Mouse (Mus musculus) liver, embryonic 16.5 days (tissue): ENCODE results near the gene Nudt7. TPM values are rescaled to one million over a fixed set of nuclear protein-coding genes. Genes with fewer than 3 reads are reported as not detected.
A peak's percentile ranks its signal among the peaks of the same experiment; 100 is the strongest.

Source experiments
- ATAC-seq: fragments of 200-750 bp; cut with Nextera tagmentation; 2 replicates; pipeline ENCODE4 v1.8.0; 2017; ENCODE audit warnings: low read depth, mild to moderate bottlenecking, moderate number of reproducible peaks, moderate library complexity
- H3K27ac ChIP-seq: fragments of 300-500 bp; sonication (generic); 2 replicates; pipeline ENCODE4 v1.5.1; 2014; ENCODE audit warnings: mild to moderate bottlenecking, low read length
- H3K27me3 ChIP-seq: fragments of 300-500 bp; sonication (generic); 2 replicates; pipeline ENCODE4 v1.6.1; 2014; ENCODE audit warnings: low read depth, low read length, mixed read lengths; ENCODE audit not compliant: control insufficient read depth, insufficient read depth
- H3K36me3 ChIP-seq: fragments of 300-500 bp; sonication (generic); 2 replicates; pipeline ENCODE4 v1.6.1; 2014; ENCODE audit warnings: mild to moderate bottlenecking; ENCODE audit not compliant: control insufficient read depth, insufficient read depth
- H3K4me1 ChIP-seq: fragments of 300-500 bp; sonication (generic); 2 replicates; pipeline ENCODE4 v1.6.1; 2014; ENCODE audit warnings: low read depth, low read length, mixed read lengths; ENCODE audit not compliant: control insufficient read depth
- H3K4me2 ChIP-seq: fragments of 300-500 bp; sonication (generic); 2 replicates; pipeline ENCODE4 v1.6.1; 2014; ENCODE audit warnings: low read depth, low read length, mixed read lengths
- H3K4me3 ChIP-seq: fragments of 300-500 bp; sonication (generic); 2 replicates; pipeline ENCODE4 v1.5.1; 2014; ENCODE audit warnings: low read depth, mild to moderate bottlenecking, low read length
- H3K9ac ChIP-seq: fragments of 300-500 bp; sonication (generic); 2 replicates; pipeline ENCODE4 v1.6.1; 2014; ENCODE audit warnings: low read depth, low read length
- H3K9me3 ChIP-seq: fragments of 300-500 bp; sonication (generic); replicated peaks from 2 replicates; pipeline ENCODE4 v1.6.1; 2016; ENCODE audit warnings: low read length; ENCODE audit not compliant: control insufficient read depth
- WGBS: fragments of 180-500 bp; shearing (Covaris S2); extraction: QIAGEN DNeasy Blood & Tissue Kit; methylation state at CpG from one replicate; pipeline ENCODE4 v1.1.7; 2014; ENCODE audit not compliant: insufficient replicate concordance; 5-methylcytosine and 5-hydroxymethylcytosine counted together
- polyA plus RNA-seq: library from polyadenylated mRNA; unstranded; fragments of >200 nt; fragmentation: Nextera tagmentation; extraction: Ambion mirVana; gene quantifications from 2 replicates; pipeline ENCODE4 v1.2.1, GENCODE M21; 2015

Gene Nudt7
- 16.0 and 16.5 TPM in 2 replicates for polyA plus RNA-seq

- Histone ChIP-seq H3K9me3 (no peaks in the 10 kb centered on the region), H3K4me3 (peak within 1 kb of the TSS; percentile 68), H3K4me2 (peak within 1 kb of the TSS; percentile 82), H3K27me3 (no peaks in the 10 kb centered on the region), H3K36me3 (no peaks in the 10 kb centered on the region), H3K9ac (peak within 1 kb of the TSS; percentile 70), H3K4me1 (peaks cover 19% of the 10 kb centered on the region), H3K27ac (peak within 1 kb of the TSS; percentile 72)
- ATAC-seq, result peak; percentile 91
- under 1% methylated on average over 23 of the region's 23 CpGs for WGBS
Observed at GRCm38 (mm10) chr8:114133510-114134362, at the start of gene Nudt7. TSS of gene Nudt7 (plus strand) at chr8:114133557.

GRCm38 (mm10) chr8:114087932-114088331 is 45.4 kb upstream of the Nudt7 start:
- no peaks in the 10 kb centered on the region for H3K4me1 ChIP-seq
- H3K4me2 ChIP-seq, result no peak overlapping the region
- H3K4me3 ChIP-seq, result no peak overlapping the region
- H3K27ac ChIP-seq, result no peak overlapping the region
- ATAC-seq, result no peak
- WGBS, result 67% methylated on average over 4 of the region's 4 CpGs
- H3K36me3 ChIP-seq, result no peaks in the 10 kb centered on the region
- H3K9ac ChIP-seq, result no peak overlapping the region
- no peaks in the 10 kb centered on the region for H3K27me3 ChIP-seq
- no peaks in the 10 kb centered on the region for H3K9me3 ChIP-seq

DNA sequence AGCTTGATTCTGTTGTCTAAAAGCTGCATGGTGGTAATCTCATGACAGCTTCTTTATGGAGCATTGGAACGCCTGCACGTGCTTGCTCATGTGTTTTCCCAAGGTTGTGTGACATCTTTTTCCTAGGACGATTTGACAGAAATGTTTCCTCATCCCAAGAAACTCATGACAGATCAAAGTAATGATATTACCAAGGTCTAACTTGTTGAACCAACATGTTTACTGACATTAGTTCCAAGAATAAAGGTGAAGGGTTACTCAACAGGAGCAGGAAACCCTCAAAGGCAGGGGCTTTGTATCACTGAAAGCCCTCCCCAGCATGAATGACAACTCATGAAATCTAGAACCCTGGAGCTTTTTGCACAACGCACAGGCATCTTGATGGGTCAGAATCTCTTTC is 42.6 kb upstream of the Nudt7 start:
- no peak overlapping the region for H3K4me2 ChIP-seq
- no peak overlapping the region for H3K9ac ChIP-seq
- 58% methylated on average over 4 of the region's 4 CpGs for WGBS
- H3K27me3 ChIP-seq, result no peaks in the 10 kb centered on the region
- no peaks in the 10 kb centered on the region for H3K4me1 ChIP-seq
- no peak for ATAC-seq
- no peaks in the 10 kb centered on the region for H3K36me3 ChIP-seq
- H3K4me3 ChIP-seq, result no peak overlapping the region
- H3K27ac ChIP-seq, result no peak overlapping the region
- no peaks in the 10 kb centered on the region for H3K9me3 ChIP-seq

- no peak overlapping the region for H3K27ac ChIP-seq
- H3K4me3 ChIP-seq, result no peak overlapping the region
- no peaks in the 10 kb centered on the region for H3K4me1 ChIP-seq
- H3K9me3 ChIP-seq, result no peaks in the 10 kb centered on the region
- no peak for ATAC-seq
- WGBS, result 71% methylated on average over 3 of the region's 3 CpGs
- H3K9ac ChIP-seq, result no peak overlapping the region
- no peaks in the 10 kb centered on the region for H3K36me3 ChIP-seq
- H3K4me2 ChIP-seq, result no peak overlapping the region
- no peaks in the 10 kb centered on the region for H3K27me3 ChIP-seq
Observed at GRCm38 (mm10) chr8:114093321-114093720, 40.0 kb upstream of the Nudt7 start.

- Histone ChIP-seq H3K9me3 (no peaks in the 10 kb centered on the region), H3K4me1 (no peaks in the 10 kb centered on the region), H3K4me3 (no peak overlapping the region), H3K4me2 (no peak overlapping the region), H3K27me3 (no peaks in the 10 kb centered on the region), H3K27ac (no peak overlapping the region), H3K9ac (no peak overlapping the region), H3K36me3 (no peaks in the 10 kb centered on the region)
- ATAC-seq, result no peak
- 68% methylated on average over 4 of the region's 4 CpGs for WGBS
Observed at GRCm38 (mm10) chr8:114094526-114094925, 38.8 kb upstream of the Nudt7 start.

- ATAC-seq, result no peak
- H3K9ac ChIP-seq, result no peak overlapping the region
- WGBS, result 47% methylated on average over 14 of the region's 14 CpGs
- H3K4me3 ChIP-seq, result no peak overlapping the region
- H3K4me1 ChIP-seq, result no peaks in the 10 kb centered on the region
- H3K4me2 ChIP-seq, result no peak overlapping the region
- no peak overlapping the region for H3K27ac ChIP-seq
- H3K9me3 ChIP-seq, result no peaks in the 10 kb centered on the region
- no peaks in the 10 kb centered on the region for H3K27me3 ChIP-seq
- H3K36me3 ChIP-seq, result no peaks in the 10 kb centered on the region
Observed at GRCm38 (mm10) chr8:114100561-114101206, 32.7 kb upstream of the Nudt7 start.

DNA sequence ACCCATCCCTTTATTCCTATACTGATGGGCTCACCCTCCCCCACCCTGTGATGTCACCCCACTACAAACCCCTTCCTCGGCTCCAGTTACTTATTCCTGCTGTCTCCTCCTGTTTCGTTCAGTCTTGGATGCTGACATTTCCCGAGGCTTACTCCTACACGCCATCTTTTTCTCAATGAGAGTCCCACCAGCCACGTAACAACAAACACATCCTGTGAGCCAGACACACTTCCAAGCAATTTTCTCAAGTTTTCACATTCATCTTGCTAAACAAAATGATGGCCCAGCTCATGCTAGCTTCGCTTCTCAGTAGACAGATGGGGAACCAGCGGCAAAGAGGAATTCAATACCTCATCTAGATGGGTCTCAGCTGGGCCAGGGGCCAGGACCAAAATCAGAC is 30.0 kb upstream of the Nudt7 start:
- Histone ChIP-seq H3K36me3 (no peaks in the 10 kb centered on the region), H3K4me3 (no peak overlapping the region), H3K9me3 (no peaks in the 10 kb centered on the region), H3K4me2 (no peak overlapping the region), H3K27ac (no peak overlapping the region), H3K9ac (no peak overlapping the region), H3K27me3 (no peaks in the 10 kb centered on the region), H3K4me1 (no peaks in the 10 kb centered on the region)
- ATAC-seq, result no peak
- WGBS, result 71% methylated on average over 7 of the region's 7 CpGs

GRCm38 (mm10) chr8:114105971-114106370 is 27.4 kb upstream of the Nudt7 start:
- Histone ChIP-seq H3K9me3 (no peaks in the 10 kb centered on the region), H3K4me3 (no peak overlapping the region), H3K27ac (no peak overlapping the region), H3K4me2 (no peak overlapping the region), H3K9ac (no peak overlapping the region), H3K4me1 (no peaks in the 10 kb centered on the region), H3K36me3 (no peaks in the 10 kb centered on the region), H3K27me3 (no peaks in the 10 kb centered on the region)
- WGBS, result 68% methylated on average over 5 of the region's 5 CpGs
- ATAC-seq, result no peak
